Mouse (Mus musculus) forebrain, postnatal 0 days (tissue): ENCODE data around the gene Tubgcp5. TPM values are rescaled to one million over a fixed set of nuclear protein-coding genes. Genes with fewer than 3 reads are reported as not detected.
A peak's percentile ranks its signal among the peaks of the same experiment; 100 is the strongest.

ENCODE experiments used
- ATAC-seq: fragments of 200-750 bp; cut with Nextera tagmentation; 2 replicates; pipeline ENCODE4 v1.8.0; 2017; ENCODE audit warnings: mild to moderate bottlenecking, moderate library complexity
- DNase-seq: peaks from one replicate; pipeline ENCODE4 v3.0.0-alpha.2; 2015
- H3K27ac ChIP-seq: fragments of 300-500 bp; sonication (generic); 2 replicates; pipeline ENCODE4 v1.5.1; 2014; ENCODE audit warnings: low read depth, mild to moderate bottlenecking, antibody characterized with exemption, low read length, moderate library complexity, mixed read lengths
- H3K27me3 ChIP-seq: fragments of 300-500 bp; sonication (generic); 2 replicates; pipeline ENCODE4 v1.6.1; 2014; ENCODE audit warnings: mild to moderate bottlenecking, low read length, mixed read lengths; ENCODE audit not compliant: insufficient read depth
- H3K36me3 ChIP-seq: fragments of 300-500 bp; sonication (generic); 2 replicates; pipeline ENCODE4 v1.6.1; 2014; ENCODE audit warnings: mild to moderate bottlenecking, moderate library complexity; ENCODE audit not compliant: insufficient read depth
- H3K4me1 ChIP-seq: fragments of 300-500 bp; sonication (generic); 2 replicates; pipeline ENCODE4 v1.6.1; 2014; ENCODE audit warnings: antibody characterized with exemption; ENCODE audit not compliant: insufficient read depth
- H3K4me2 ChIP-seq: fragments of 300-500 bp; sonication (generic); 2 replicates; pipeline ENCODE4 v1.6.1; 2014; ENCODE audit warnings: low read depth, mild to moderate bottlenecking, moderate library complexity
- H3K4me3 ChIP-seq: fragments of 300-500 bp; sonication (generic); 2 replicates; pipeline ENCODE4 v1.5.1; 2014; ENCODE audit warnings: low read depth, low read length, mixed read lengths
- H3K9ac ChIP-seq: fragments of 300-500 bp; sonication (generic); 2 replicates; pipeline ENCODE4 v1.6.1; 2014; ENCODE audit warnings: mild to moderate bottlenecking
- H3K9me3 ChIP-seq: fragments of 300-500 bp; sonication (generic); 2 replicates; pipeline ENCODE4 v1.6.1; 2016; ENCODE audit warnings: low read length
- CTCF ChIP-seq: sonication (generic); IDR thresholded peaks from 2 replicates; pipeline ENCODE4 v1.5.1; 2016; ENCODE audit warnings: antibody characterized with exemption, control low read depth, low read depth
- WGBS: fragments of 180-500 bp; shearing (Covaris S2); extraction: QIAGEN DNeasy Blood & Tissue Kit; methylation state at CpG from one replicate; pipeline ENCODE4 v1.1.7; 2014; 5-methylcytosine and 5-hydroxymethylcytosine counted together
- polyA plus RNA-seq: library from polyadenylated mRNA; unstranded; fragments of >200 nt; fragmentation: Nextera tagmentation; extraction: Ambion mirVana; gene quantifications from 2 replicates; pipeline ENCODE4 v1.2.1, GENCODE M21; 2015
- total RNA-seq: library from RNA; depleted of rRNA; stranded (reverse); fragments of >200 nt; gene quantifications from 2 replicates; pipeline ENCODE4 v1.2.3, GENCODE M21; 2014; rRNA removed

Tubgcp5 gene
- 22.3 and 27.4 TPM in 2 replicates for total RNA-seq
- polyA plus RNA-seq, result 14.8 and 21.1 TPM in 2 replicates

DNA sequence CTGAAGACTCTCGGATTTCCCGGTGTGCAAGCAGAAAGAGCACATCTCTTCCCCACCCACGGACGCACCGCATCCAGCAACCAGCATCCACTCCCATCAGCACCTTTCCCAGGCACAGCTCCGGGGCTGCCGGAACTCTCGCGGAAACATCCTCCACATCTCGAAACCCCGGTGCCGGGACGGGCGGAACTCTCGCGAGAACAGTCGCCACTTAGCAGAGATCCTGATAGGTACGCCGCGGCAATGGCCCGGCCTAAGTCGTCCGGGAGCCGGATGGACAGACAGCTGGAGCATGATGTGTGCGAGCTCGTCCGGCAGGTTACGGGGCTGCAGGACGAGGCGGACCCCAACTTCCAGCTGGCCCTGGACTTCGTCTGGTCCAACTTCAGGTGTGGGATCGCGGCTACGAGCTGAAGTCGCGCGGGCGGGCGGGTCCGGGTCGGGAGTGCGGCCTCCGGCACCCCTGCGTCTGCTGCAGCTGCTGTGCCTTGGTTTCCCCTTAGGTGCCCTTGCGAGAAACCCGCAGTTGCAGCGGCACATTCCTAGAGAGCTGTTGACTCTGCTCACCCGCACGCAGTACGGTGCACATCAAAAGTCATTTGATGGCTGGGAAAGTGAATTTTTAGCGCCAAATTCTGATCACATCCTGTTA, at the start of gene Tubgcp5:
Gene Tubgcp5 (plus strand): TSS at position 203 of the 652 bp plus-strand sequence.
- Histone ChIP-seq H3K36me3 (peaks cover 22% of the 10 kb centered on the region), H3K27me3 (no peaks in the 10 kb centered on the region), H3K4me3 (peak within 1 kb of the TSS; percentile 88), H3K4me2 (peak within 1 kb of the TSS; percentile 72), H3K27ac (peak within 1 kb of the TSS; percentile 82), H3K9me3 (no peaks in the 10 kb centered on the region), H3K9ac (peak within 1 kb of the TSS; percentile 91), H3K4me1 (peaks cover 11% of the 10 kb centered on the region; the same call in 1 of the 2 replicates)
- 2% methylated on average over 51 of the region's 51 CpGs for WGBS
- ATAC-seq, result peak; percentile 100
- peak; percentile 97 for DNase-seq
- no peak for TF ChIP-seq CTCF

DNA sequence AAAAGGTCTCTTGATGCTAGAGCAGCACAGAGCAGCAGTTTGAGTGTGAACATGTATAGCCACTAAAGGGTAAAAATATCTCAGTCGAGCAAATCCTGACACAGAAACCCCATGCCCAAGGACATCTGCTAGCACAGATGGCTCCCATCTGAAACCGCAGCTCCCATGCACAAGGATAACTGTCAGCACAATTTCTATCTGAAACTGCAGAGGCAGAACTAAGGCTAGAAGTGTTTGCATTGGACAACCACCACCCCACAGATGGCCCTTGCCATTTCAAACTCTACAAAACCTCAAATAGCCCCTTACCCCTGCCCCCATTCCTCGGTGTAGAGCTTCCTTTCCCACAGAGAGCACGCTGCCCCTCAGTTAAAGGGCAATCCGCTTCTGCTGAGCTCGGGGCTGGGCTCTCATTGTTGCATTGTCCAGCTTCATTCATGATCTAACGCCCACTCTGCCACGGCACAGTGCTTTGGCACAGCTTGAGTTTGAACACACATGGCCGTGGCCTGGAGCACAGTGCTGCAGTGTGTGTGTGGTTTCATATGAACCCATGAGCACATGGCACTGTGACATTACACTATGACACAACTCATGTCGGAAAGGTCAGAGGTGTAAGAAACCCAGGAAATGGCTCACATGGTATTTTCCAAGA, 49.3 kb upstream of the Tubgcp5 start:
- Histone ChIP-seq H3K9me3 (no peaks in the 10 kb centered on the region), H3K27me3 (no peaks in the 10 kb centered on the region), H3K36me3 (no peaks in the 10 kb centered on the region), H3K4me2 (no peak overlapping the region), H3K4me3 (no peak overlapping the region), H3K4me1 (peaks cover 5% of the 10 kb centered on the region; the same call in 1 of the 2 replicates), H3K9ac (no peak overlapping the region; the same call in 1 of the 2 replicates), H3K27ac (peak overlapping the region; percentile 66; the same call in 1 of the 2 replicates)
- DNase-seq (peak; percentile 81), ATAC-seq (peak; percentile 92)
- WGBS, result 20% methylated on average over 10 of the region's 10 CpGs
- TF ChIP-seq CTCF, result no peak

GRCm38 (mm10) chr7:55750841-55751240, 43.1 kb upstream of the Tubgcp5 start:
- H3K9ac ChIP-seq, result no peak overlapping the region
- no peak overlapping the region for H3K4me2 ChIP-seq
- H3K27ac ChIP-seq, result no peak overlapping the region
- WGBS, result 71% methylated on average over 3 of the region's 3 CpGs
- H3K4me1 ChIP-seq, result no peaks in the 10 kb centered on the region
- H3K27me3 ChIP-seq, result no peaks in the 10 kb centered on the region
- H3K4me3 ChIP-seq, result no peak overlapping the region
- TF ChIP-seq CTCF, result no peak
- H3K9me3 ChIP-seq, result no peaks in the 10 kb centered on the region
- DNase-seq, result no peak
- H3K36me3 ChIP-seq, result no peaks in the 10 kb centered on the region
- ATAC-seq, result no peak

GRCm38 (mm10) chr7:55759346-55759745, 34.6 kb upstream of the Tubgcp5 start:
- Histone ChIP-seq H3K4me2 (no peak overlapping the region), H3K9ac (no peak overlapping the region), H3K4me3 (no peak overlapping the region), H3K27me3 (no peaks in the 10 kb centered on the region), H3K9me3 (no peaks in the 10 kb centered on the region), H3K36me3 (no peaks in the 10 kb centered on the region), H3K4me1 (no peaks in the 10 kb centered on the region), H3K27ac (no peak overlapping the region)
- no peak for ATAC-seq
- DNase-seq, result no peak
- TF ChIP-seq CTCF, result no peak
- 54% methylated on average over 3 of the region's 3 CpGs for WGBS

DNA sequence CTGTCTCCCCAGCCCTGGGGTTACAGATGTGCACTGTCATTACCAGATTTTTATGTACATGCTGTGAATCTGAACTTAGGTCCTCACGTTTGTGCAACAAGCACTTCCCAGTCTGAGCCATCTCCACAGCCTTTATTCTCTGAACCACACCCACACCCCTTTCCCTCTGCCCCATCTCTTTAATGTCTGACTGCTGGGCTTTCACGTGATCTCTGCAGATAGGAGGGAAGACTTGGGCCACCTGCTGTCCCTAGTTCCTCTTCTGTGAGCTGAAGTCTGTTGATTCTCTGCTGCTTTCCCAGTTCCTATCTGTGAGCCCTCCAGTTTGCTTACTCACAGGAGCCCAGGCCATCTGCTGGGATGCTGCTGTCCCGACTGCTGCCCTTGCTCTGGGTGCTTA, 26.0 kb upstream of the Tubgcp5 start, which contains the start of gene Siglech:
Gene Siglech (plus strand): TSS at position 253 of the 400 bp plus-strand sequence.
- Histone ChIP-seq H3K4me1 (no peaks in the 10 kb centered on the region), H3K9me3 (no peaks in the 10 kb centered on the region), H3K27me3 (no peaks in the 10 kb centered on the region; the same call in 1 of the 2 replicates), H3K4me2 (no peak within 1 kb of the TSS), H3K9ac (no peak within 1 kb of the TSS), H3K4me3 (no peak within 1 kb of the TSS), H3K27ac (no peak within 1 kb of the TSS), H3K36me3 (no peaks in the 10 kb centered on the region)
- no peak for TF ChIP-seq CTCF
- DNase-seq (no peak), ATAC-seq (no peak)
- WGBS, result 60% methylated on average over 3 of the region's 3 CpGs

- DNase-seq (no peak), ATAC-seq (no peak)
- WGBS, result 50% methylated on average over 4 of the region's 4 CpGs
- no peak for TF ChIP-seq CTCF
- Histone ChIP-seq H3K4me1 (no peaks in the 10 kb centered on the region), H3K4me3 (no peak overlapping the region), H3K27me3 (no peaks in the 10 kb centered on the region), H3K9ac (no peak overlapping the region), H3K4me2 (no peak overlapping the region), H3K27ac (no peak overlapping the region), H3K9me3 (no peaks in the 10 kb centered on the region), H3K36me3 (no peaks in the 10 kb centered on the region)
Observed at GRCm38 (mm10) chr7:55780011-55780410, 13.9 kb upstream of the Tubgcp5 start.

- no peak overlapping the region for H3K4me2 ChIP-seq
- no peak for TF ChIP-seq CTCF
Observed at GRCm38 (mm10) chr7:55782493-55782892, 11.5 kb upstream of the Tubgcp5 start.

More at GRCm38 (mm10) chr7:55782493-55782892, 11.5 kb upstream of the Tubgcp5 start:
- Histone ChIP-seq H3K4me1 (no peaks in the 10 kb centered on the region), H3K9me3 (no peaks in the 10 kb centered on the region), H3K27me3 (no peaks in the 10 kb centered on the region), H3K9ac (no peak overlapping the region), H3K36me3 (no peaks in the 10 kb centered on the region), H3K27ac (no peak overlapping the region), H3K4me3 (no peak overlapping the region)
- WGBS, result 65% methylated on average over 3 of the region's 3 CpGs
- ATAC-seq, result no peak
- no peak for DNase-seq
